Mouse (Mus musculus) olfactory bulb, adult 2 months (tissue): ENCODE measurements at regions not wholly inside any gene's neighbourhood (a gene's known extent, or its start where the extent isn't known, plus 50 kb on each side); places are given as distances from the start of the nearest gene placed in this dataset.

ENCODE experiments used
- CTCF ChIP-seq: fragments of 200-500 bp; IDR thresholded peaks from 2 replicates; pipeline ENCODE4 v1.5.1; 2012; ENCODE audit warnings: low read depth, mild to moderate bottlenecking, low read length, moderate library complexity; ENCODE audit not compliant: insufficient read depth
- POLR2A ChIP-seq: fragments of 200-500 bp; IDR thresholded peaks from 2 replicates; pipeline ENCODE4 v1.6.1; 2012; ENCODE audit warnings: mild to moderate bottlenecking, low read depth, low read length, moderate library complexity; ENCODE audit not compliant: insufficient read depth

- TF ChIP-seq POLR2A: no peak
- no peak for TF ChIP-seq CTCF
Measured at GRCm38 (mm10) chr1:69247691-69248090, 139.8 kb upstream of the Erbb4 start.
